Mouse (Mus musculus) CH12.LX (cell line): ENCODE measurements around the gene Ttn.

Source experiments
- CTCF ChIP-seq, 2 experiments: IDR thresholded peaks in 1 of 2; conservative IDR thresholded peaks in 1 of 2; 2 replicates each; pipeline ENCODE4 v1.5.1; 2011 to 2012; ENCODE audit warnings: low read depth in 2 of 2, low read length in 2 of 2, improper control_type of control experiment in 1 of 2, inconsistent platforms in 1 of 2, mild to moderate bottlenecking in 1 of 2, moderate library complexity in 1 of 2
- ELF1 ChIP-seq: IDR thresholded peaks from 2 replicates; pipeline ENCODE4 v1.6.1; 2014; ENCODE audit warnings: low read depth, mild to moderate bottlenecking, inconsistent platforms, low read length, improper control_type of control experiment
- MYC ChIP-seq: IDR thresholded peaks from 2 replicates; pipeline ENCODE4 v1.6.1; 2011; ENCODE audit warnings: low read depth, mild to moderate bottlenecking, improper control_type of control experiment, low read length
- POLR2A ChIP-seq: IDR thresholded peaks from 2 replicates; pipeline ENCODE4 v1.6.1; 2011; ENCODE audit warnings: low read depth, mild to moderate bottlenecking, improper control_type of control experiment, low read length
- TBP ChIP-seq: conservative IDR thresholded peaks from 2 replicates; pipeline ENCODE4 v1.6.1; 2011; ENCODE audit warnings: low read depth, low read length, improper control_type of control experiment
- ZNF384 ChIP-seq: IDR thresholded peaks from 2 replicates; pipeline ENCODE4 v1.6.1; 2012; ENCODE audit warnings: low read depth, low read length, improper control_type of control experiment, inconsistent platforms

DNA sequence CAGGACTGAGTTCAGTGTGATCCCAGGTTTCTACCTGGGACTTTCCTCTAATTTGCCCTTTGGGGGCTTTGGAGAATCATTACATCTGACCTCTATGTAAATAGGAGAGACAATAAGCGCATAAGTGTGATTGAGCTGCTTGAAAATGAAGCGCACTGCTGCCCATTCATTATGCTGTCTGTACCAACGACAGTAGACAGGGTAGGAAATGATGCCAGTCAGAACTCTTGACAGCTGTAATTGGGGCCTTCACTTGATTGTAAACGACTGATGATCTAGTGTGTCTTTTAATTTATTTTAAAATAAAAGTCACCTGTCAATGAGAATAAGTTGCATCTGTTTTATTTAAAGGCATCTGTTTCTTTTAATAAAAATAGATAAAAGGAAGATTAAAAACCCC lies 35.4 kb upstream of the Ttn start:
- no peak for TF ChIP-seq POLR2A
- no peak for TF ChIP-seq TBP
- TF ChIP-seq CTCF (conservative IDR thresholded peaks at IDR 0.05 in 1 of 2, IDR thresholded peaks at IDR 0.05 in 1 of 2; ENCODE audit: low read depth in 2 of 2, low read length in 2 of 2), result no peak
- no peak for TF ChIP-seq ZNF384
- no peak for TF ChIP-seq ELF1
- no peak for TF ChIP-seq MYC
